Mouse (Mus musculus) heart, adult 2 months (tissue): ENCODE measurements at regions not wholly inside any gene's neighbourhood (a gene's known extent, or its start where the extent isn't known, plus 50 kb on each side); places are given as distances from the start of the nearest gene placed in this dataset.

Experiments used
- DNase-seq, 2 experiments: peaks; one replicate each; pipeline ENCODE4 v3.0.0; 2021
- H3K27ac ChIP-seq: fragments of 200-600 bp; 2 replicates; pipeline ENCODE4 v1.8.1; 2022
- H3K27me3 ChIP-seq: fragments of 200-500 bp; 2 replicates; pipeline ENCODE4 v1.6.1; 2012; ENCODE audit warnings: mild to moderate bottlenecking, low read length, inconsistent platforms, mixed read lengths; ENCODE audit not compliant: control insufficient read depth, insufficient read depth
- H3K36me3 ChIP-seq: fragments of 200-500 bp; 2 replicates; pipeline ENCODE4 v1.6.1; 2012; ENCODE audit warnings: low read length, inconsistent platforms; ENCODE audit not compliant: control insufficient read depth, insufficient read depth
- H3K4me1 ChIP-seq: fragments of 200-500 bp; 2 replicates; pipeline ENCODE4 v1.6.1; 2011; ENCODE audit warnings: low read length; ENCODE audit not compliant: control insufficient read depth, insufficient read depth
- H3K4me3 ChIP-seq: fragments of 200-600 bp; 2 replicates; pipeline ENCODE4 v1.8.1; 2022
- H3K79me2 ChIP-seq: fragments of 200-500 bp; replicated peaks from 2 replicates; pipeline ENCODE4 v1.6.1; 2012; ENCODE audit warnings: mild to moderate bottlenecking, inconsistent platforms, low read length, moderate library complexity, mixed read lengths; ENCODE audit not compliant: control insufficient read depth, insufficient read depth
- H3K9ac ChIP-seq: fragments of 200-500 bp; 2 replicates; pipeline ENCODE4 v1.6.1; 2012; ENCODE audit warnings: low read depth, mild to moderate bottlenecking, control low read depth, inconsistent platforms, low read length, mixed read lengths
- CTCF ChIP-seq: fragments of 200-600 bp; IDR thresholded peaks from 2 replicates; pipeline ENCODE4 v1.8.1; 2022; ENCODE audit warnings: antibody characterized with exemption, mild to moderate bottlenecking, moderate library complexity
- EP300 ChIP-seq: fragments of 200-500 bp; IDR thresholded peaks from 2 replicates; pipeline ENCODE4 v1.6.1; 2011; ENCODE audit warnings: low read depth, low read length, control low read depth; ENCODE audit not compliant: insufficient read depth
- POLR2A ChIP-seq: fragments of 200-500 bp; IDR thresholded peaks from 2 replicates; pipeline ENCODE4 v1.6.1; 2011; ENCODE audit warnings: mild to moderate bottlenecking, low read depth, low read length, control low read depth; ENCODE audit not compliant: insufficient read depth
- WGBS: fragments of 180-500 bp; shearing (Covaris S2); methylation state at CpG from one replicate; pipeline ENCODE4 v1.1.7; 2018; 5-methylcytosine and 5-hydroxymethylcytosine counted together
- intact Hi-C: fragments of 180-260 bp; cut with DNase I; formaldehyde crosslinking; loops from one replicate; pipeline ENCODE4 v1.15.1; 2025

GRCm38 (mm10) chr11:44288825-44289224 is 111.0 kb upstream of the Il12b start:
- no peaks in the 10 kb centered on the region for H3K4me1 ChIP-seq
- WGBS = 76% methylated on average over 1 of the region's 1 CpGs
- no peaks in the 10 kb centered on the region; the same call in 1 of the 2 replicates for H3K27me3 ChIP-seq
- no peak overlapping the region for H3K4me3 ChIP-seq
- no peak overlapping the region for H3K9ac ChIP-seq
- intact Hi-C loops = no loop called here
- DNase-seq = no peak
- no peak overlapping the region for H3K27ac ChIP-seq
- no peaks in the 10 kb centered on the region for H3K79me2 ChIP-seq
- TF ChIP-seq CTCF = no peak
- TF ChIP-seq EP300 = no peak
- no peak for TF ChIP-seq POLR2A
- no peaks in the 10 kb centered on the region for H3K36me3 ChIP-seq

- H3K36me3 ChIP-seq = no peaks in the 10 kb centered on the region
- H3K9ac ChIP-seq = no peak overlapping the region
- TF ChIP-seq EP300 (no peak), POLR2A (no peak), CTCF (no peak)
- no peak for DNase-seq
- WGBS = 77% methylated on average over 8 of the region's 8 CpGs
- H3K27ac ChIP-seq = no peak overlapping the region
- H3K4me3 ChIP-seq = no peak overlapping the region
- no peaks in the 10 kb centered on the region for H3K4me1 ChIP-seq
- H3K79me2 ChIP-seq = no peaks in the 10 kb centered on the region
- intact Hi-C loops = no loop called here
- no peaks in the 10 kb centered on the region for H3K27me3 ChIP-seq
These were observed 96.1 kb upstream of the Il12b start for GRCm38 (mm10) chr11:44303786-44304185.

- H3K27me3 ChIP-seq = no peaks in the 10 kb centered on the region
- TF ChIP-seq EP300 = no peak
- intact Hi-C loops = no loop called here
- H3K79me2 ChIP-seq = no peaks in the 10 kb centered on the region
- no peak for DNase-seq
- no peak overlapping the region for H3K4me3 ChIP-seq
- H3K9ac ChIP-seq = no peak overlapping the region
- no peak overlapping the region for H3K27ac ChIP-seq
- WGBS = 80% methylated on average over 8 of the region's 8 CpGs
- H3K36me3 ChIP-seq = no peaks in the 10 kb centered on the region
- H3K4me1 ChIP-seq = no peaks in the 10 kb centered on the region
These were observed 83.8 kb upstream of the Il12b start for GRCm38 (mm10) chr11:44316061-44316460.

GRCm38 (mm10) chr11:44319136-44319535 is 80.7 kb upstream of the Il12b start:
- Histone ChIP-seq H3K9ac (no peak overlapping the region), H3K36me3 (no peaks in the 10 kb centered on the region), H3K27ac (no peak overlapping the region), H3K27me3 (no peaks in the 10 kb centered on the region), H3K4me1 (no peaks in the 10 kb centered on the region), H3K4me3 (no peak overlapping the region), H3K79me2 (no peaks in the 10 kb centered on the region)
- no peak for DNase-seq
- TF ChIP-seq CTCF = no peak
- TF ChIP-seq POLR2A = no peak
- TF ChIP-seq EP300 = no peak
- intact Hi-C loops = no loop called here
- 80% methylated on average over 3 of the region's 3 CpGs for WGBS

GRCm38 (mm10) chr11:44323314-44323713 is 76.5 kb upstream of the Il12b start:
- Histone ChIP-seq H3K36me3 (no peaks in the 10 kb centered on the region), H3K79me2 (no peaks in the 10 kb centered on the region), H3K27ac (peak overlapping the region; percentile 41), H3K4me3 (no peak overlapping the region), H3K9ac (no peak overlapping the region), H3K4me1 (no peaks in the 10 kb centered on the region), H3K27me3 (no peaks in the 10 kb centered on the region)
- DNase-seq = peak; percentile 35 to 73
- intact Hi-C loops = loop anchor here (2.0 kb wide), 2 partner anchors 81 to 395 kb away; no protein-coding TSS in a partner anchor
- WGBS = 31% methylated on average over 2 of the region's 2 CpGs
- no peak for TF ChIP-seq CTCF
- no peak for TF ChIP-seq POLR2A
- TF ChIP-seq EP300 = peak; percentile 36; the same call in 1 of the 2 replicates

- intact Hi-C loops = loop anchor here (5.0 kb wide), 1 partner anchor 128 kb away; no protein-coding TSS in a partner anchor
- no peak for DNase-seq
- H3K4me3 ChIP-seq = no peak overlapping the region
- TF ChIP-seq POLR2A (no peak), CTCF (no peak), EP300 (no peak)
- H3K9ac ChIP-seq = no peak overlapping the region
- 97% methylated on average over 4 of the region's 4 CpGs for WGBS
- no peaks in the 10 kb centered on the region for H3K27me3 ChIP-seq
- H3K79me2 ChIP-seq = no peaks in the 10 kb centered on the region
- no peak overlapping the region for H3K27ac ChIP-seq
- no peaks in the 10 kb centered on the region for H3K4me1 ChIP-seq
- no peaks in the 10 kb centered on the region for H3K36me3 ChIP-seq
These were observed 74.8 kb upstream of the Il12b start for GRCm38 (mm10) chr11:44325066-44325465.

- TF ChIP-seq POLR2A = no peak
- no peak for TF ChIP-seq CTCF
- TF ChIP-seq EP300 = no peak
- no peak for DNase-seq
- no peaks in the 10 kb centered on the region for H3K36me3 ChIP-seq
- H3K4me3 ChIP-seq = no peak overlapping the region
- H3K4me1 ChIP-seq = no peaks in the 10 kb centered on the region
- 73% methylated on average over 11 of the region's 11 CpGs for WGBS
- H3K27ac ChIP-seq = no peak overlapping the region
- intact Hi-C loops = loop anchor here (5.0 kb wide), 1 partner anchor 128 kb away; no protein-coding TSS in a partner anchor
- H3K79me2 ChIP-seq = no peaks in the 10 kb centered on the region
- no peaks in the 10 kb centered on the region for H3K27me3 ChIP-seq
- H3K9ac ChIP-seq = no peak overlapping the region
These were observed 74.3 kb upstream of the Il12b start for GRCm38 (mm10) chr11:44325525-44325924.
